Mouse (Mus musculus) small intestine, adult 2 months (tissue): ENCODE measurements around the gene Trip4.

Experiments used
- CTCF ChIP-seq: fragments of 200-500 bp; IDR thresholded peaks from 2 replicates; pipeline ENCODE4 v1.5.1; 2012; ENCODE audit warnings: low read depth, mild to moderate bottlenecking, control low read depth, inconsistent platforms, low read length, moderate library complexity, mixed read lengths; ENCODE audit not compliant: insufficient replicate concordance, insufficient read length; ENCODE audit errors: extremely low read depth
- POLR2A ChIP-seq: fragments of 200-500 bp; IDR thresholded peaks from 2 replicates; pipeline ENCODE4 v1.6.1; 2012; ENCODE audit warnings: low read depth, mild to moderate bottlenecking, control low read depth, inconsistent platforms, low read length, moderate library complexity

- TF ChIP-seq CTCF: no peak
- no peak for TF ChIP-seq POLR2A
Observed at GRCm38 (mm10) chr9:65787829-65788344, 120.7 kb downstream of the Trip4 start.
